ENCODE assay signal across 20 mouse cellular contexts in the genomic region with DNA sequence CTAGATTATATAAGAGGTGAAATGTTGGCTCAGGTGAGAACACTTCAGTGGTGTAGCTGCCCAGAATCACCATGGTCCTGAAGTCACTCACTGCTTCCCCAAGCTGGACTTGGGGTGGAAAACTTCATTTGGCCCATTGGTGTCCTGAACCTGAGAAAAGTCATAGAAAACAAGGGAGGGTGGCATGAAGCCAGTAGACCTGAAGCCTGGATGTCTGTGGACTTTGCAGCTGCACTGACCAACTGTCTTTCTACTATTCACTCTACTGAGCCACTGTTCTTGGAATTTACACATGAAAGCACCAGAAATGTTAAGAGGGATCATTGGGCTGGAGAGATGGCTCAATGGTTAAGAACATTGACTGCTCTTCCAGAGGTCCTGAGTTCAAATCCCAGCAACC. TPM values are rescaled to one million over a fixed set of nuclear protein-coding genes. Genes with fewer than 3 reads are reported as not detected.
A peak's percentile ranks its signal among the peaks of the same experiment; 100 is the strongest.
DNase-seq lines count a peak whose midpoint lies in the region; ATAC-seq and TF ChIP-seq lines count a peak whose summit lies in the region.
"Had no signal": no experiment of that assay in that cellular context is flagged by ENCODE, and none has a peak within 500 bp of the region (broad histone marks: within the 10 kb centered on the region; RNA-seq: fewer than 3 reads in every experiment).

No protein-coding gene starts in this region.

- H3K4me2 ChIP-seq in kidney, embryonic 14.5 days (replicated peaks; ENCODE audit: low read depth, low read length) = no peak overlapping the region

- no peaks in the 10 kb centered on the region for H3K36me3 ChIP-seq in kidney, adult 2 months (ENCODE audit: control insufficient read depth, insufficient read depth, low read length)
- no peaks in the 10 kb centered on the region for H3K36me3 ChIP-seq in kidney, embryonic 14.5 days (ENCODE audit: control insufficient read depth, insufficient read depth, low read length)

- TF ChIP-seq CTCF in kidney, adult 2 months (conservative IDR thresholded peaks at IDR 0.05; ENCODE audit: insufficient read depth, insufficient read length, low read depth, low read length) = no peak

- intact Hi-C loops in heart, postnatal 36 days (cut with DNase I) = no loop called here

- H3K9me3 ChIP-seq in kidney, embryonic 14.5 days (ENCODE audit: control insufficient read depth, low read length) = no peaks in the 10 kb centered on the region

- H3K9ac ChIP-seq in kidney, embryonic 14.5 days (ENCODE audit: low read depth, low read length) = no peak overlapping the region

- DNase-seq in heart, adult 11 months = peak; percentile 80
- no peak for DNase-seq in heart, postnatal 36 days
- peak; percentile 89 for DNase-seq in kidney, adult 2 months
- DNase-seq in kidney, adult 9 months = peak; percentile 73
- no peak for DNase-seq in kidney, postnatal 4 days
- DNase-seq in kidney, postnatal 36 days = peak; percentile 50 to 73
- DNase-seq in kidney, adult 8-10 months = no peak
- DNase-seq: adrenal gland, adult 2 months; adrenal gland, adult 8-10 months; adrenal gland, postnatal 10 days; adrenal gland, postnatal 14 days; adrenal gland, postnatal 25 days; adrenal gland, postnatal 36 days; cerebellum, adult 11 months; cerebellum, adult 11-12 months had no signal

- no peak for ATAC-seq in kidney, embryonic 14.5 days (ENCODE audit: low FRiP score, low TSS enrichment)
- ATAC-seq: activated CD4-positive, CD25-positive, alpha-beta regulatory T cell, adult 4 months; CD4-positive, CD25-positive, alpha-beta regulatory T cell, adult 4 months; Patski had no signal

- no peak overlapping the region for H3K4me3 ChIP-seq in kidney, adult 2 months (ENCODE audit: insufficient read depth, low read depth, low read length)
- H3K4me3 ChIP-seq in kidney, embryonic 14.5 days (ENCODE audit: low read length) = no peak overlapping the region

- H3K27ac ChIP-seq in kidney, adult 2 months (ENCODE audit: insufficient read depth, low read depth, low read length) = peak overlapping the region; percentile 16; the same call in 1 of the 2 replicates
- no peak overlapping the region for H3K27ac ChIP-seq in kidney, embryonic 14.5 days (ENCODE audit: low read depth, low read length)

- peaks cover 4% of the 10 kb centered on the region; the same call in 1 of the 2 replicates for H3K4me1 ChIP-seq in kidney, adult 2 months (ENCODE audit: control insufficient read depth, insufficient read depth, low read length)
- no peaks in the 10 kb centered on the region for H3K4me1 ChIP-seq in kidney, embryonic 14.5 days (ENCODE audit: control insufficient read depth, insufficient read depth, low read length)

- TF ChIP-seq POLR2A in kidney, adult 2 months (IDR thresholded peaks at IDR 0.05; ENCODE audit: low read depth, low read length) = no peak

- no peaks in the 10 kb centered on the region for H3K27me3 ChIP-seq in kidney, adult 2 months (replicated peaks; ENCODE audit: control insufficient read depth, insufficient read depth, low read length)
- no peaks in the 10 kb centered on the region for H3K27me3 ChIP-seq in kidney, embryonic 14.5 days (ENCODE audit: control insufficient read depth, insufficient read depth, low read length)
- H3K27me3 ChIP-seq: CH12.LX, Patski had no signal

RNA-seq across cellular contexts. Expression of gene Irf2bp2, which starts 17.7 kb away (rescaled TPM):
- 10 to 100 TPM; 64.3 to 71.2 TPM for total RNA-seq in heart, postnatal 36 days (2021)
- 40.6 and 46.6 TPM in 2 replicates for polyA plus RNA-seq in kidney, adult 2 months (2012; rRNA removed)
- 11.6 and 14.6 TPM in 2 replicates for polyA plus RNA-seq in kidney, embryonic 14.5 days (2014; fragmentation: Nextera tagmentation; extraction: Ambion mirVana)

Comparison
In these comparisons a context has a peak if more than half of its experiments do, and no peak if none do; other contexts are left out.
1. DNase-seq: peak in heart, adult 11 months (single experiment), kidney, adult 2 months (single experiment), kidney, adult 9 months (single experiment) and kidney, postnatal 36 days (2 of 2); none in heart, postnatal 36 days (0 of 2), kidney, postnatal 4 days (0 of 2) and kidney, adult 8-10 months (0 of 2).